Mouse (Mus musculus): Measurements from ENCODE around the gene Olfr223. TPM values are rescaled to one million over a fixed set of nuclear protein-coding genes. Genes with fewer than 3 reads are reported as not detected.

Olfr223 gene
- polyA plus RNA-seq, 1 experiment from 2014 or later, result not detected

DNA sequence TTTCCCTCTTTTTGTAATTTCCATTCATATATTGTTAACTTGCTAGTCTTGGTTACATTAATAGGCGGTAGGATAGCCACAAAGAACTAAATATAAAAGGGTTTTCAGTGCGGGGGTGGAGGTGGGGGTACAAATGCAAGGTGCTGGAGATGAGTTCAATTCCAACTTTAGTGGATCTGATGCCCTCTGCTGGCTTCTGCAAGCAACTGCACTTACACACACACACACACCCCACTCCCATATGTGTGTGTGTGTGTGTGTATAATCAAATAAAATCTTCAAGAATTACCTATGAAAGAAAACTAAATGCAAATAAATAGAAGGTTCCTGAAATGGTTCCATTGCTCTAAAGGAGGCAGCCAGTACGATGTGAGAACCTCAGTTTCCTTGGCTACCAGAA lies 23.8 kb downstream of the Olfr223 start:
- Histone ChIP-seq H3K9me3 (replicated peaks; ENCODE audit: control insufficient read depth, low read length) (no peaks in the 10 kb centered on the region), H3K4me2 (ENCODE audit: low read depth, low read length) (no peak overlapping the region), H3K36me3 (ENCODE audit: control insufficient read depth, insufficient read depth, low read length) (no peaks in the 10 kb centered on the region), H3K4me1 (ENCODE audit: control insufficient read depth, insufficient read depth, low read length) (no peaks in the 10 kb centered on the region), H3K27me3 (ENCODE audit: control insufficient read depth, insufficient read depth, low read length) (peaks cover 10% of the 10 kb centered on the region; the same call in 1 of the 2 replicates), H3K27ac (ENCODE audit: low read length) (no peak overlapping the region), H3K4me3 (replicated peaks; ENCODE audit: low read length) (no peak overlapping the region), H3K9ac (ENCODE audit: low read length) (no peak overlapping the region)
- WGBS, result 61% methylated on average over 3 of the region's 3 CpGs
- ATAC-seq (ENCODE audit: insufficient read depth, low FRiP score), result no peak

GRCm38 (mm10) chr11:59562837-59563236 lies 30.3 kb downstream of the Olfr223 start:
- whole genome bisulfite sequencing, result 63% methylated on average over 9 of the region's 9 CpGs
- no peak overlapping the region for H3K27ac ChIP-seq (ENCODE audit: low read length)
- no peak overlapping the region for H3K9ac ChIP-seq (ENCODE audit: low read length)
- H3K36me3 ChIP-seq (ENCODE audit: control insufficient read depth, insufficient read depth, low read length), result no peaks in the 10 kb centered on the region
- H3K4me1 ChIP-seq (ENCODE audit: control insufficient read depth, insufficient read depth, low read length), result no peaks in the 10 kb centered on the region
- no peak for ATAC-seq (ENCODE audit: insufficient read depth, low FRiP score)
- H3K9me3 ChIP-seq (replicated peaks; ENCODE audit: control insufficient read depth, low read length), result no peaks in the 10 kb centered on the region
- no peak overlapping the region for H3K4me2 ChIP-seq (ENCODE audit: low read depth, low read length)
- no peaks in the 10 kb centered on the region for H3K27me3 ChIP-seq (ENCODE audit: control insufficient read depth, insufficient read depth, low read length)
- no peak overlapping the region for H3K4me3 ChIP-seq (replicated peaks; ENCODE audit: low read length)

DNA sequence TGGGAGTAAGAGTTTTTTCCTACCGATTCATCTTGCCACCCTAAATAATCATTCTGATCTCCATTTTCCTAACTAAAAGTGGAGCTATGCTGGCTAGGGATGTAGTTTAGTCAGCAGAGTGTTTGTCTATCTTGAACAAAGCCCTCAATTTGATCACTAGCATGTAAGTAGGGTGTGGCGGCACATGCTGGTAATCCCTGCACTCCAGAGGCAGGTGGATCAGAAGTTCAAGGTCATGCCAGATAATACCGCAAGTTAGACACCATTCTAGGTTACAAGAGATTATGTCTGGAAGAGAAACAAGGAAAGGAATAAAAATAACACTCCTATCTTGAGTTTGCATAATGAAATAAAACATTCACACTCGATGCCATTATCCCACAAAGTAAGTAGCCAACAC lies 30.8 kb downstream of the Olfr223 start:
- Histone ChIP-seq H3K27ac (ENCODE audit: low read length) (no peak overlapping the region), H3K4me1 (ENCODE audit: control insufficient read depth, insufficient read depth, low read length) (no peaks in the 10 kb centered on the region), H3K36me3 (ENCODE audit: control insufficient read depth, insufficient read depth, low read length) (no peaks in the 10 kb centered on the region), H3K27me3 (ENCODE audit: control insufficient read depth, insufficient read depth, low read length) (no peaks in the 10 kb centered on the region), H3K9ac (ENCODE audit: low read length) (no peak overlapping the region), H3K4me2 (ENCODE audit: low read depth, low read length) (no peak overlapping the region), H3K9me3 (replicated peaks; ENCODE audit: control insufficient read depth, low read length) (no peaks in the 10 kb centered on the region), H3K4me3 (replicated peaks; ENCODE audit: low read length) (no peak overlapping the region)
- no peak for ATAC-seq (ENCODE audit: insufficient read depth, low FRiP score)
- 87% methylated on average over 4 of the region's 4 CpGs for WGBS

DNA sequence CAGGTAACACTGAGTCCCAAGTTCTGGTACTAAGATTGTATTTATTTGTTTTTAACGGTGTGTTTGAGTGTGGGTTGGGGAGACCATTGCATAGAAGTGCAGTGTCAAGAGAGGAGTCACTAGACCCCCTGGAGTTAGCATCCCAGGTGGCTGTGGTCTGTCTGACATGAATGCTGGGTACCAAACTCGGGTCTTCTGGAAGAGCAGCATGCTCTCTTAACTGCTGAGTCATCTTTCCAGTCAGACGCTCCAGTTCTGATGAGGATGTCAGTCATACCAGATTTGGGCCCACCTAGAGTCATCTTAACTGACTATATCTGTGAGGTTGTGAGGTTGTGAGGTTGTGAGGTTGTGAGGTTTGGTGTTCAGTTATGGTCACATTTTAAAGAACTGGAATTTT lies 32.2 kb downstream of the Olfr223 start:
- Histone ChIP-seq H3K27ac (ENCODE audit: low read length) (no peak overlapping the region), H3K4me1 (ENCODE audit: control insufficient read depth, insufficient read depth, low read length) (no peaks in the 10 kb centered on the region), H3K4me2 (ENCODE audit: low read depth, low read length) (no peak overlapping the region), H3K9me3 (replicated peaks; ENCODE audit: control insufficient read depth, low read length) (no peaks in the 10 kb centered on the region), H3K4me3 (replicated peaks; ENCODE audit: low read length) (no peak overlapping the region), H3K9ac (ENCODE audit: low read length) (no peak overlapping the region), H3K36me3 (ENCODE audit: control insufficient read depth, insufficient read depth, low read length) (no peaks in the 10 kb centered on the region), H3K27me3 (ENCODE audit: control insufficient read depth, insufficient read depth, low read length) (no peaks in the 10 kb centered on the region)
- 65% methylated on average over 3 of the region's 3 CpGs for WGBS
- ATAC-seq (ENCODE audit: insufficient read depth, low FRiP score), result no peak

DNA sequence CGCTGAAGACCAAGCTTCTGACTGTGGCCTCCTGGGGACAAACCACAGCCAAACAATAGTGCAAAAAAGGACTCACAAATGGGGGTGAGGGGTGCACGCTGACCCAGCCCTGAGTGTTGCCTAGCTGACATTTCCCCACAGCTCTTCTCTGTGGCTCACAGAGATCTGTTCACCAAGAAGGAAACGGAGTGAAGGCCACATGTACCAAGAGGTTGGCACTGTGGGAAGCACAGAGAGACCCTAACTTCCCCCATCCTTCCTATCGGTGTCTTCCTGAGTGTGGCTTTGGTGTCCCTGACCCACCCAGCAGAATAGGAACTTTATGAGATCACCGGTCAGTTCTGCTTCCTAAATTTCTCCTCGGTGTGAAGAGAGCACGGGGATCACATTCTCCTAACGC lies 38.6 kb downstream of the Olfr223 start:
- H3K36me3 ChIP-seq (ENCODE audit: control insufficient read depth, insufficient read depth, low read length), result no peaks in the 10 kb centered on the region
- no peak overlapping the region for H3K9ac ChIP-seq (ENCODE audit: low read length)
- H3K9me3 ChIP-seq (replicated peaks; ENCODE audit: control insufficient read depth, low read length), result no peaks in the 10 kb centered on the region
- no peaks in the 10 kb centered on the region for H3K27me3 ChIP-seq (ENCODE audit: control insufficient read depth, insufficient read depth, low read length)
- H3K4me1 ChIP-seq (ENCODE audit: control insufficient read depth, insufficient read depth, low read length), result no peaks in the 10 kb centered on the region
- H3K4me3 ChIP-seq (replicated peaks; ENCODE audit: low read length), result no peak overlapping the region
- no peak overlapping the region for H3K27ac ChIP-seq (ENCODE audit: low read length)
- 77% methylated on average over 8 of the region's 8 CpGs for WGBS
- H3K4me2 ChIP-seq (ENCODE audit: low read depth, low read length), result no peak overlapping the region
- ATAC-seq (ENCODE audit: insufficient read depth, low FRiP score), result no peak

DNA sequence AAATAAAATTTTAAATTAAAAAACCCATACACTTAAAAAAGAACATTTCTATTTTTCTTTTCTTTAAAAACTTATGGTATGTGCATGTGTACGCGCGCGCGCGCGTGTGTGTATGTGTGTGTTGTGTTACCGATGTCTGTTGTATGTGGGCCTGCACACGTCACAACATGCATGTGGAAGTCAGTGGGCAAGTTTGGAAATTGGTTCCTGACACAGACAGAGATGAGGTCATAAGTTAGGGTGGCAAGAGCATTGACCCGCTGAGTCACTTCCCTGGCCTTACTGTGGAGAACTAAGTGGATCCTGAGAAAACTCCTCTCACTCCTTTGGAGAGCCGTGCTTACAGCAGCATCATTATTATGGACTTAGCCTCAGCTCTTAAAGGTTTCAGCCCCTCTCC lies 39.0 kb downstream of the Olfr223 start:
- Histone ChIP-seq H3K27me3 (ENCODE audit: control insufficient read depth, insufficient read depth, low read length) (no peaks in the 10 kb centered on the region), H3K27ac (ENCODE audit: low read length) (no peak overlapping the region), H3K4me2 (ENCODE audit: low read depth, low read length) (no peak overlapping the region), H3K9me3 (replicated peaks; ENCODE audit: control insufficient read depth, low read length) (no peaks in the 10 kb centered on the region), H3K4me1 (ENCODE audit: control insufficient read depth, insufficient read depth, low read length) (no peaks in the 10 kb centered on the region), H3K9ac (ENCODE audit: low read length) (no peak overlapping the region), H3K4me3 (replicated peaks; ENCODE audit: low read length) (no peak overlapping the region), H3K36me3 (ENCODE audit: control insufficient read depth, insufficient read depth, low read length) (no peaks in the 10 kb centered on the region)
- ATAC-seq (ENCODE audit: insufficient read depth, low FRiP score), result no peak
- WGBS, result 93% methylated on average over 11 of the region's 11 CpGs

DNA sequence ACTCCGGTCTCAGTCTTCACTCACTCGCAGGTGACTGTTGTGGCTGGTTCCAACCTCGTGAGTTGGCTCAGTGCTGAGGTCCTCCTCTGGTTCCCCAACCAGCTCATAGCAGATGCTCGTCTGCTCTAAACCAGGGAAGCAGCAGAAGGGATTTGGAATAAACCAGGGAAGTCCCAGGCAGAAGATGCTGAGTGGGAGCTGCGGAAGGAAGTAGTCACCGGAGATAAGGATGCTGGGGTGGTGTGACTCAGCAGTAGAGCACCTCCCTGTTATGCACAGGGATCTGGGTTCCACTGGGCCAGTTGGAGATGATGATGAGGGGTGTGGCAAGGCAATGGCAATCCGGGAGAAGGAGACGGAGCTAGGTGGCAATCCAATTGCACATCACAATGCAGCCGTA lies 49.1 kb downstream of the Olfr223 start:
- Histone ChIP-seq H3K4me3 (replicated peaks; ENCODE audit: low read length) (no peak overlapping the region), H3K9me3 (replicated peaks; ENCODE audit: control insufficient read depth, low read length) (no peaks in the 10 kb centered on the region), H3K36me3 (ENCODE audit: control insufficient read depth, insufficient read depth, low read length) (no peaks in the 10 kb centered on the region), H3K4me1 (ENCODE audit: control insufficient read depth, insufficient read depth, low read length) (no peaks in the 10 kb centered on the region), H3K9ac (ENCODE audit: low read length) (no peak overlapping the region), H3K27ac (ENCODE audit: low read length) (no peak overlapping the region), H3K27me3 (ENCODE audit: control insufficient read depth, insufficient read depth, low read length) (no peaks in the 10 kb centered on the region), H3K4me2 (ENCODE audit: low read depth, low read length) (no peak overlapping the region)
- ATAC-seq (ENCODE audit: insufficient read depth, low FRiP score), result no peak
- WGBS, result 83% methylated on average over 9 of the region's 9 CpGs

DNA sequence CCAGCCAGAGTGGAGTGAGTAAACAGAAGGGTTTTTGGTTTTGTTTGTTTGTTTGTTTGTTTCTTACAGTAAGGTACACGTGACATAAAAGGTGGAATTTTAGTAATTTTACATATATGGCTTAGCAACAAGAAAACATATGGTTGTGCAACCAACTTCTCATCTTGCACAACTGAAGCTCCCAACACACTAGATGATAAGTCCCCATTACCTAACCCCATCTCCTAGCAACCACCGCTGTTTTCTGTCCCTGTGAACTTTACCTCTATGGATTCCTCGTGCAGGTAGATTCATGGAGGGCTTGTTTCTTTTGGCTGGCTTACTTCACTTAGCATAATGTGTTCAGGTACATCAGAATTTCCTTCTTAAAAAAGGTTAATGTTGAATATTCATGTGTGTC lies 49.7 kb downstream of the Olfr223 start:
- no peak for ATAC-seq (ENCODE audit: insufficient read depth, low FRiP score)
- WGBS, result 72% methylated on average over 3 of the region's 3 CpGs

GRCm38 (mm10) chr11:59542442-59542841 lies 50.6 kb downstream of the Olfr223 start:
- H3K4me1 ChIP-seq (ENCODE audit: control insufficient read depth, insufficient read depth, low read length), result peaks cover 10% of the 10 kb centered on the region
- H3K9me3 ChIP-seq (replicated peaks; ENCODE audit: control insufficient read depth, low read length), result no peaks in the 10 kb centered on the region
- no peak for ATAC-seq (ENCODE audit: insufficient read depth, low FRiP score)
- H3K4me2 ChIP-seq (ENCODE audit: low read depth, low read length), result no peak overlapping the region
- H3K36me3 ChIP-seq (ENCODE audit: control insufficient read depth, insufficient read depth, low read length), result no peaks in the 10 kb centered on the region
- no peaks in the 10 kb centered on the region for H3K27me3 ChIP-seq (ENCODE audit: control insufficient read depth, insufficient read depth, low read length)
- no peak overlapping the region for H3K4me3 ChIP-seq (replicated peaks; ENCODE audit: low read length)
- H3K27ac ChIP-seq (ENCODE audit: low read length), result no peak overlapping the region
- H3K9ac ChIP-seq (ENCODE audit: low read length), result no peak overlapping the region
- 66% methylated on average over 6 of the region's 6 CpGs for WGBS

More for the DNA sequence above, 49.7 kb downstream of the Olfr223 start:
- H3K27me3 ChIP-seq (ENCODE audit: control insufficient read depth, insufficient read depth, low read length), result no peaks in the 10 kb centered on the region
- no peaks in the 10 kb centered on the region for H3K36me3 ChIP-seq (ENCODE audit: control insufficient read depth, insufficient read depth, low read length)
- no peak overlapping the region for H3K9ac ChIP-seq (ENCODE audit: low read length)
- H3K9me3 ChIP-seq (replicated peaks; ENCODE audit: control insufficient read depth, low read length), result no peaks in the 10 kb centered on the region
- no peak overlapping the region for H3K4me2 ChIP-seq (ENCODE audit: low read depth, low read length)
- H3K4me1 ChIP-seq (ENCODE audit: control insufficient read depth, insufficient read depth, low read length), result peaks cover 2% of the 10 kb centered on the region
- no peak overlapping the region for H3K27ac ChIP-seq (ENCODE audit: low read length)
- H3K4me3 ChIP-seq (replicated peaks; ENCODE audit: low read length), result no peak overlapping the region

GRCm38 (mm10) chr11:59541324-59541723 lies 51.8 kb downstream of the Olfr223 start, which contains the start of gene Nlrp3:
Gene Nlrp3 (plus strand): TSS chr11:59541568.
- WGBS, result 47% methylated on average over 3 of the region's 3 CpGs

More at GRCm38 (mm10) chr11:59541324-59541723, 51.8 kb downstream of the Olfr223 start, which contains the start of gene Nlrp3:
- Histone ChIP-seq H3K4me3 (replicated peaks; ENCODE audit: low read length) (no peak within 1 kb of the TSS), H3K9ac (ENCODE audit: low read length) (no peak within 1 kb of the TSS), H3K27ac (ENCODE audit: low read length) (no peak within 1 kb of the TSS), H3K4me2 (ENCODE audit: low read depth, low read length) (no peak within 1 kb of the TSS), H3K4me1 (ENCODE audit: control insufficient read depth, insufficient read depth, low read length) (peaks cover 10% of the 10 kb centered on the region), H3K36me3 (ENCODE audit: control insufficient read depth, insufficient read depth, low read length) (no peaks in the 10 kb centered on the region), H3K9me3 (replicated peaks; ENCODE audit: control insufficient read depth, low read length) (no peaks in the 10 kb centered on the region), H3K27me3 (ENCODE audit: control insufficient read depth, insufficient read depth, low read length) (no peaks in the 10 kb centered on the region)
- no peak for ATAC-seq (ENCODE audit: insufficient read depth, low FRiP score)

Measured in stomach, embryonic 16.5 days (tissue).